Mouse (Mus musculus) kidney, embryonic 14.5 days (tissue): ENCODE measurements around the gene Trp53i13. TPM values are rescaled to one million over a fixed set of nuclear protein-coding genes. Genes with fewer than 3 reads are reported as not detected.

ENCODE experiments used
- ATAC-seq: fragments of 200-750 bp; cut with Nextera tagmentation; 2 replicates; pipeline ENCODE4 v1.8.0; 2017; ENCODE audit warnings: moderate number of reproducible peaks, mild to moderate bottlenecking, moderate TSS enrichment, moderate library complexity; ENCODE audit not compliant: low FRiP score, low TSS enrichment
- H3K27ac ChIP-seq: fragments of 300-500 bp; sonication (generic); 2 replicates; pipeline ENCODE4 v1.5.1; 2014; ENCODE audit warnings: low read depth, mild to moderate bottlenecking, low read length, moderate library complexity, mixed read lengths
- H3K27me3 ChIP-seq: fragments of 300-500 bp; sonication (generic); 2 replicates; pipeline ENCODE4 v1.6.1; 2014; ENCODE audit warnings: mild to moderate bottlenecking, low read length; ENCODE audit not compliant: control insufficient read depth, insufficient read depth
- H3K36me3 ChIP-seq: fragments of 300-500 bp; sonication (generic); 2 replicates; pipeline ENCODE4 v1.6.1; 2014; ENCODE audit warnings: low read length, mixed read lengths; ENCODE audit not compliant: control insufficient read depth, insufficient read depth
- H3K4me1 ChIP-seq: fragments of 300-500 bp; sonication (generic); 2 replicates; pipeline ENCODE4 v1.6.1; 2014; ENCODE audit warnings: low read length, mixed read lengths; ENCODE audit not compliant: control insufficient read depth, insufficient read depth
- H3K4me2 ChIP-seq: fragments of 300-500 bp; sonication (generic); replicated peaks from 2 replicates; pipeline ENCODE4 v1.6.1; 2014; ENCODE audit warnings: low read depth, mild to moderate bottlenecking, low read length
- H3K4me3 ChIP-seq: fragments of 300-500 bp; sonication (generic); 2 replicates; pipeline ENCODE4 v1.5.1; 2014; ENCODE audit warnings: mild to moderate bottlenecking, low read length
- H3K9ac ChIP-seq: fragments of 300-500 bp; sonication (generic); 2 replicates; pipeline ENCODE4 v1.6.1; 2014; ENCODE audit warnings: low read depth, mild to moderate bottlenecking, low read length, moderate library complexity
- H3K9me3 ChIP-seq: fragments of 300-500 bp; sonication (generic); 2 replicates; pipeline ENCODE4 v1.6.1; 2016; ENCODE audit warnings: low read length; ENCODE audit not compliant: control insufficient read depth
- WGBS: fragments of 180-500 bp; shearing (Covaris S2); extraction: QIAGEN DNeasy Blood & Tissue Kit; methylation state at CpG from one replicate; pipeline ENCODE4 v1.1.7; 2014; 5-methylcytosine and 5-hydroxymethylcytosine counted together
- polyA plus RNA-seq: library from polyadenylated mRNA; unstranded; fragments of >200 nt; fragmentation: Nextera tagmentation; extraction: Ambion mirVana; gene quantifications from 2 replicates; pipeline ENCODE4 v1.2.1, GENCODE M21; 2014

Trp53i13 gene
- polyA plus RNA-seq, 1 experiment from 2014 or later = 36.9 TPM

DNA sequence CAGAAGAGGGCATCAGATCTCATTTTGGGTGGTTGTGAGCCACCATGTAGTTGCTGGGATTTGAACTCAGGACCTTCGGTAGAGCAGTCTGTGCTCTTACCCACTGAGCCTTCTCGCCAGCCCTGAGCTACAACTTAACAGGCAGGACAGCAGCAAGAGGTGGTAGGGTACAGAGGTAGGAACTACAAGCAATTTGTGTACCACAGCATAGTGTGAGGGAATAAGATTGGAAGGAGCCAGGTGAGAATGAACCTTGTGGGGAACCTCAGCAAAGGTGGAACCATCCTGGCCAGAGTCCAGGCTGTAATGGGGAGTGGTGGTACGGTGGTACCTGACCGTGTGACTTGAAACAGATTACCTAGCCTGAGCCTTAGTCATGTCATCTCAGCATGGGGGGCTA is 13.8 kb downstream of the Trp53i13 start:
- ATAC-seq = no peak
- H3K36me3 ChIP-seq = peaks cover 77% of the 10 kb centered on the region
- no peaks in the 10 kb centered on the region for H3K27me3 ChIP-seq
- no peaks in the 10 kb centered on the region for H3K9me3 ChIP-seq
- H3K27ac ChIP-seq = no peak overlapping the region
- H3K9ac ChIP-seq = no peak overlapping the region
- 94% methylated on average over 4 of the region's 4 CpGs for WGBS
- peaks cover 15% of the 10 kb centered on the region for H3K4me1 ChIP-seq
- no peak overlapping the region for H3K4me2 ChIP-seq
- H3K4me3 ChIP-seq = no peak overlapping the region

DNA sequence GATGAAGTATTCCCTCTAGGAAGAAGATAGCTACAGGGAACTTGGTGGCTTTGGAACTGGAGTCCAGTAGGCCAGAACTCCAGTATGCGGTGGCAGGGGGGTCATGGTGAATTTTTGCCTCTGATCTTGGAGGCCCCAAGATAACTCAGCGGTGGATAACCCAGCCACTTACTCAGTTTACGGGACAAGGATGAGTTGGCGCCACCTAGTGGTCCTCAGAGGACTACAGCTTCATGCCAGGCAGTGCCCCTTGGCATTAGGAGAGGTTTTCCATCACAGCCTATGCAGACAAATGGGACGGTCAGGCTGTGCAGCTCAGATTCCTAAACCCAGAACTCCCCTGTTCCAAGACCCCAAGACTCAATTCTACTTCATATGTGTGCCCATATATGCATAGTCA is 14.4 kb downstream of the Trp53i13 start:
- Histone ChIP-seq H3K27me3 (no peaks in the 10 kb centered on the region), H3K36me3 (peaks cover 71% of the 10 kb centered on the region), H3K4me1 (peaks cover 17% of the 10 kb centered on the region), H3K4me3 (no peak overlapping the region), H3K9me3 (no peaks in the 10 kb centered on the region), H3K27ac (no peak overlapping the region), H3K9ac (no peak overlapping the region), H3K4me2 (no peak overlapping the region)
- 34% methylated on average over 5 of the region's 5 CpGs for WGBS
- no peak for ATAC-seq

GRCm38 (mm10) chr11:77500361-77501325 is 15.1 kb downstream of the Trp53i13 start:
- 79% methylated on average over 17 of the region's 17 CpGs for WGBS
- H3K4me2 ChIP-seq = no peak overlapping the region
- no peaks in the 10 kb centered on the region for H3K27me3 ChIP-seq
- no peak overlapping the region for H3K4me3 ChIP-seq
- H3K27ac ChIP-seq = no peak overlapping the region
- no peak for ATAC-seq
- H3K9ac ChIP-seq = no peak overlapping the region
- peaks cover 64% of the 10 kb centered on the region for H3K36me3 ChIP-seq
- no peaks in the 10 kb centered on the region for H3K9me3 ChIP-seq
- peaks cover 23% of the 10 kb centered on the region for H3K4me1 ChIP-seq

DNA sequence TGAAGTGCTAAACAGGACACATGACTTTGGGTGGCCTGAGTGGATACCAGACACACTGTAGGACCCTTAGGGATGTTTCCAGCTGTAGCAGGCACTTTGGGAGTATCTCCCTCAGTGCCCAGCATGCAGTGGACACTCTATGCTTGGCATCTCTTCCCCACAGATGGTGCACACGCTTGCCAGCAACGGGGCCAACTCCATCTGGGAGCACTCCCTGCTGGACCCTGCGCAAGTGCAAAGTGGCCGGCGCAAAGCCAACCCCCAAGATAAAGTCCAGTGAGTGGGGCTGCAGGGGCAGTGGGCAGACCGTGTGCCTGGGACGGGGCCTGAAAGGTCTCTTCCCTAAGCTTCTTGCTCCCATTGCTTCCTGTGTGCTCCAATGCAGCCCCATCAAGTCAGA is 16.4 kb downstream of the Trp53i13 start:
- no peaks in the 10 kb centered on the region for H3K27me3 ChIP-seq
- WGBS = 90% methylated on average over 7 of the region's 7 CpGs
- H3K27ac ChIP-seq = no peak overlapping the region
- H3K9me3 ChIP-seq = no peaks in the 10 kb centered on the region
- peaks cover 51% of the 10 kb centered on the region for H3K36me3 ChIP-seq
- H3K4me2 ChIP-seq = no peak overlapping the region
- no peak overlapping the region for H3K4me3 ChIP-seq
- no peak for ATAC-seq
- no peak overlapping the region for H3K9ac ChIP-seq
- peaks cover 36% of the 10 kb centered on the region for H3K4me1 ChIP-seq

- H3K4me3 ChIP-seq = no peak overlapping the region
- peaks cover 38% of the 10 kb centered on the region for H3K4me1 ChIP-seq
- H3K9ac ChIP-seq = no peak overlapping the region
Observed at GRCm38 (mm10) chr11:77498261-77499139, 17.3 kb downstream of the Trp53i13 start.

GRCm38 (mm10) chr11:77497851-77498250 is 17.9 kb downstream of the Trp53i13 start:
- WGBS = 51% methylated on average over 4 of the region's 4 CpGs
- H3K4me2 ChIP-seq = no peak overlapping the region
- peak overlapping the region; percentile 44; the same call in 1 of the 2 replicates for H3K27ac ChIP-seq
- H3K36me3 ChIP-seq = peaks cover 36% of the 10 kb centered on the region
- no peak overlapping the region for H3K9ac ChIP-seq
- no peaks in the 10 kb centered on the region for H3K27me3 ChIP-seq
- H3K4me1 ChIP-seq = peaks cover 38% of the 10 kb centered on the region
- H3K4me3 ChIP-seq = no peak overlapping the region
- ATAC-seq = no peak
- H3K9me3 ChIP-seq = no peaks in the 10 kb centered on the region

More at GRCm38 (mm10) chr11:77498261-77499139, 17.3 kb downstream of the Trp53i13 start:
- Histone ChIP-seq H3K27ac (peak overlapping the region; percentile 44), H3K4me2 (no peak overlapping the region), H3K27me3 (no peaks in the 10 kb centered on the region), H3K9me3 (no peaks in the 10 kb centered on the region), H3K36me3 (peaks cover 42% of the 10 kb centered on the region)
- 84% methylated on average over 12 of the region's 12 CpGs for WGBS
- ATAC-seq = no peak

- Histone ChIP-seq H3K4me1 (peaks cover 40% of the 10 kb centered on the region), H3K27me3 (no peaks in the 10 kb centered on the region), H3K9me3 (no peaks in the 10 kb centered on the region), H3K4me3 (no peak overlapping the region), H3K27ac (peak overlapping the region; percentile 77), H3K4me2 (no peak overlapping the region), H3K36me3 (peaks cover 31% of the 10 kb centered on the region; the same call in 1 of the 2 replicates), H3K9ac (peak overlapping the region; percentile 13; the same call in 1 of the 2 replicates)
- WGBS = 27% methylated on average over 6 of the region's 6 CpGs
- no peak for ATAC-seq
Observed at GRCm38 (mm10) chr11:77497341-77497756, 18.4 kb downstream of the Trp53i13 start.

- peaks cover 52% of the 10 kb centered on the region for H3K4me1 ChIP-seq
- peak overlapping the region; percentile 3; the same call in 1 of the 2 replicates for H3K4me2 ChIP-seq
- no peak overlapping the region for H3K4me3 ChIP-seq
- no peak for ATAC-seq
- 0 out of 2 replicates have a peak overlapping the region, but pooled peaks have one; percentile 12 for H3K9ac ChIP-seq
- peaks cover 15% of the 10 kb centered on the region; the same call in 1 of the 2 replicates for H3K36me3 ChIP-seq
- no peaks in the 10 kb centered on the region for H3K27me3 ChIP-seq
- no peaks in the 10 kb centered on the region for H3K9me3 ChIP-seq
- no peak overlapping the region for H3K27ac ChIP-seq
Observed at GRCm38 (mm10) chr11:77495507-77495906, 20.3 kb downstream of the Trp53i13 start.
